Mouse (Mus musculus) left cerebral cortex, postnatal 10 days (tissue): Measurements from ENCODE around the gene Antxr2. TPM values are rescaled to one million over a fixed set of nuclear protein-coding genes. Genes with fewer than 3 reads are reported as not detected.

Source experiments
- DNase-seq, 2 experiments: peaks; one replicate each; pipeline ENCODE4 v3.0.0; 2021 to 2022; ENCODE audit warnings: low spot score in 2 of 2, mixed read lengths in 1 of 2; ENCODE audit errors: extremely low spot score in 1 of 2
- intact Hi-C: fragments of 180-260 bp; cut with DNase I; formaldehyde crosslinking; loops from one replicate; pipeline ENCODE4 v1.15.1; 2025
- total RNA-seq, 2 experiments: library from RNA; stranded (reverse); gene quantifications; 2 replicates each; pipeline ENCODE4 v1.2.3; 2021

Gene Antxr2
- total RNA-seq, 2 experiments from 2014 or later, result 2.7 to 3.2 TPM

DNA sequence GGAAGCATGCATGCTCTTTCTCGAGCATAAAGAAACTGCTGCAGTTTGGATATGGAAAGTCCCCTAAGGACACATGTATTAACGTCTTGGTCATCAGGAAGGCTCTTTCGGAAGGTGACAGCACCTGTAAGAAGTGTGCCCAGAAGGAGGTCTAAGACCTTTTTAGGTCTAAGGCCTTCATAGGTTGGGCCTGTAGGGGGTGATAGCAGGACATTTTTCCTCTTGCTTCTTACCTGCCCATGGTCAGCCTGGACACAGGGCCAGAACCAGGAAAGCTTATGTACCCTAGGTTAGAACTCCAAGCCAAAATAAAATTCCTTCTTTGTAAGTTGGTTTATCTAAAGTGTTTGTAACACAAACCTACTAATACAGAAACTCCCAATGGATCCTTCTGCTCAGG lies 83.6 kb downstream of the Antxr2 start:
- intact Hi-C loops, result no loop called here

DNA sequence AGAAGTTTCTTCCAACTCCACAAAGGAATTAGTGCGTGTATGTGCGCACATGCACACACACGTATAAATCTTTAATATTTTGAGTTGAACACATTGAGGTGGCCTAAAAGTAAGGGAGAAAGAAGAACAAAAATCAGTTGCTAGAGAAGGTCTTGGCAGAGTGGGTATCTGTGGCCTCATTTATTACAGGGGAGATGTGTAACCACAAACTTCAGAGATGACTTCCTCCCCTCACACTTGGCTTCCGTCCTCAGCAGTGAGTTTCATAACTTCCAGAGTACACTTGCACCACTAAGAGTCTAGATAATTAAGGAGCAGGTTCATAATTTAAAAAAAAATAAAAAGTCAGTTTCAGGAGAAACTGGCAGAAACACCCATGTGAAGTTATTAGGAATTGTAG lies 84.6 kb downstream of the Antxr2 start:
- no peak for DNase-seq
- intact Hi-C loops, result no loop called here

More for the DNA sequence above, 83.6 kb downstream of the Antxr2 start:
- no peak for DNase-seq

GRCm38 (mm10) chr5:97935140-97936129 lies 95.4 kb downstream of the Antxr2 start:
- peak; percentile 7 to 50 for DNase-seq
- intact Hi-C loops, result loop anchor here (10.0 kb wide), 1 partner anchor 249 kb away; no protein-coding TSS in a partner anchor

DNA sequence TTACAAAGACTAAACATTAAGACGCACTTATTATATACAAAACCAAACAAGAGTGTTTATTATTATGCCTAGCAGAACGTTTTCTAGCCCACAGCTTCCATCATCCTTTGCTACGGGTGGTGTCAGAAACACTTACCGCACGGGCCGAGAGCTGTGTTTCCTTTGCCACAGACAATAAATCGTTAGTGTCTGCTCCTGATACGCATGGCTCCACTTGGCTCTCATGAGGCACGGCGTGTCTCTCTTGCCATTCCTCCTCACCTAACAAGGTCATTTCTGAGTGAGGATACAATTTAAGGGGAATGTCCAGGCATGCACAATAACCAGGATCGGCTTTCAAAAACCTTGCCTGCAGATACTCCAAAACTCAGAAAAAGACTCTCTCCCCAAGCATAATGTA lies 113.2 kb downstream of the Antxr2 start:
- intact Hi-C loops, result no loop called here
- DNase-seq, result no peak

GRCm38 (mm10) chr5:97914890-97915289 lies 116.0 kb downstream of the Antxr2 start:
- DNase-seq, result no peak
- intact Hi-C loops, result no loop called here

GRCm38 (mm10) chr5:97913901-97914300 lies 116.9 kb downstream of the Antxr2 start:
- no peak for DNase-seq
- intact Hi-C loops, result no loop called here

DNA sequence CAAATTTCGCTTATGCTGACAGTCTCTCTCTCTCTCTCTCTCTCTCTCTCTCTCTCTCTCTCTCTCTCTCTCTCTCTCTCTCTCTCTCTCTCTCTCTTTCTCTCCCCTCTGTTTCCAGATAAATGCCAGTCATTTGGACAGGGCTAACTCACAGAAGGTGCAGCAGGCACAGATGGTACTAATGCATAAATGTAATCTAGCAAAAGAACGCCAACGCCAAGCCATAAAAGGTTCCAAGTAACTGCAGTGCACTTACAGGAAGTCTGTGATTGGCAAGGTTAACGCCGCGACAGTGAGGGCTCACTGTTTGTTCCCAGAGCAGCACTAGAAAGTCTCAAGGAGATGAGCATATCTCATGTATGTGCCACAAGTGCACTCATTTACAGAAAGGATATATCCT lies 123.4 kb downstream of the Antxr2 start:
- no peak for DNase-seq
- intact Hi-C loops, result no loop called here

DNA sequence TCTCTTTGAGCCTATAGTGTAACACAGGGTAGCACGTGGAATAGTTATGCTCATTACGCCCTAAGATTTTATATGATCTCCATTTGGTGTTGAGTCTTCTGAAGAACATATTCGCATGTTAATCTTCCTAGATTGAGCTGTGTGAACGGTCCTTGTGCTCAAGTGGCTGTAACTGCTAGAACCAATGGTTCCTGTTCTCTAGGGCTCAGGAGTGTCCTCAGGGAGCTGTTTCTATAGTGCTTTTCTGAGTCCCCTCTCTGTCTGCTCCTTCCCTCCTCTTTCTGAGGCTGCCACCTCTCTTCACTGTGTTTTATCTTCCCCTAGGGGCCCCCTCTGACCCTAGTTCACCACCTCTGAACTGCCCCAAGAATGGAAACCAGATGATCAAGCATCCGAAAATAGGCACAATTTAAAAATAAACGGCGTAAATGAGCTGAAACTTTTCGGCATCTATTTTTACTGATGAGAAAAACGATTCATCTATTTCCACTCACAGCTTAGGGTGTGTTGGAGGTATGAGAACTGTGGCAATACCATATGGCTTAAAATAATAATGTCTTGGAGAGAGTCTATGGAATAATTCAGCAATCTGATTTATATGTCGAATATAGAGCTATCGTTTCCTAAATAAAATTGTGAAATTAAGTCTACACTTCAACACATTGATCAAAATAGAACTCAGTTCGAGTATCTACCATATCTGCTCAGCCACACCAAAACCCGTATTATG lies 124.1 kb downstream of the Antxr2 start:
- no peak for DNase-seq

DNA sequence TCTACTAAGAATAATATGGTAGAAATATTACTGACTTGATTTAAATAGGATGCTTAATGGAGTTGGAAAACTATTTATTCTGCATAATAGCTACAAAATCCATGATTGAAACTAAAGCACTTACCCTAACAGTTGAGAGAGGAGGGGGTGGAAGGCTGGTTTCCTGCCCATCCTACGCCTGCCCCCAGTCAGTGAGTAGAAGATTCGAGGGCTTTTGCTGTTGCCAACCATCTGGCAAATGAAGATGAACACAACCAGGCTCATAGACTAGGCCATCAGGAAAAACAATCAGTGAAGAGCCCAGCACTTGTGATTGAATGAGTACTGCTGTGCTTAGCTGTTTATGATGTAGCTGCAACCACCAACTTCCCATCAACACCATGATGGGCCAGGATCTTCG lies 125.0 kb downstream of the Antxr2 start:
- intact Hi-C loops, result no loop called here
- DNase-seq, result no peak

More for the DNA sequence above, 124.1 kb downstream of the Antxr2 start:
- intact Hi-C loops, result no loop called here

GRCm38 (mm10) chr5:97901096-97901495 lies 129.7 kb downstream of the Antxr2 start:
- peak in 1 of 2 experiments; percentile 21 for DNase-seq
- intact Hi-C loops, result no loop called here

DNA sequence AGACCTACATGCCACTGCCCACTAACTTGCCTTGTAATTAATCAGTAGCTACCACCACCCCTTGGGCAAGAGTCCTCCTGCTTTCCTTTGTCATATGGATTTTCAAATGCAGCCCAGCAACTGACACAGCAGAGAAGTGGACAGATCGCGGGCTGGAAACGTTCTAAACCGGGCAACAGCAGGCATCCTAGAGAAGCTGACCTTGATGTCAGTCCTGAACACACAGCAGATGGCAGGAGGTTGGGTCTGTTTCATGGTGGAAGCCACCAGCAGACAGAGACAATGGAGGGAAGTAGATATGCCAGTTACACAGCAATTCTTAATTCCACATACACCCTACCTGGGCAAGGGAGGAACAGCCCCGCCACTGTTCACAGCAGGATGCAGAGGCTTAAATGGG lies 131.5 kb downstream of the Antxr2 start:
- DNase-seq, result no peak
- intact Hi-C loops, result no loop called here

DNA sequence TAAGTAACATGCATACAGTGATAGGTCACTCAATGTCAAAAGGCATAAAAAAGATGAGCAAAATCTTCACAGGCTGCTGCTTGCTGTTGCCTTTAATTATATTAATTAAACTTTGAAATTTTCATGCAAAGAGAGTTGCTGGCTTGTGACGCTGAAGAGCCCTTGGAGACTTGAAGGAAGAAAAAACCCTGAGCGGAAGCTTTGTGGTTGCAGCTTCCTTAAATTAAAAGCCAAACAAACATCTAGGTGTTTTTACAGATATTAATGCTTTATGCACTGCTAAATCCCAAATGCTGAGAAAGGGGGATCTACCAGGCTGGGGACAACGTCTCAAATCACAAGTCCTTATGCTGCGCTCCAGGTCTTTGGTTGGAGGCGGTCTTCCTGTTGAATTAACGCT lies 145.4 kb downstream of the Antxr2 start:
- no peak for DNase-seq
- intact Hi-C loops, result loop anchor here (10.0 kb wide), 1 partner anchor 251 kb away; no protein-coding TSS in a partner anchor

DNA sequence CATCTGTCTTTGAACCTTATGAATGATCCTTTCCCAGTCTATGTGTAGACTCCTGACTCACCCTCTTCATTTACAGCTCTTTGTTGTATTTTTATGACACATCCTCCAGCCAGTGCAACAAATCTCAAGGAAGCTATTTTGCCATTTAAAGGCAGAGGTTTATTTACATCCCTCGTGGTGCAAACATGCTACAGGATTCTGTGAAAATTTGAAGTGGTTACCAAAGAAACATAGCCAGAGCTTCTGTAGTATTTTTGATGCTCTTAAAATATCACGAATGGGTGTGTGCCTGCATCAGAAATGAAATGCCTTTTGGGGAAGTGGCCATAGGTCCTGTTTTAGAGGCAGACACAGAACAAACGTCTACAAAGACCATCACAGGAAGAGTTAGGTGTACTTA lies 146.7 kb downstream of the Antxr2 start:
- intact Hi-C loops, result loop anchor here (10.0 kb wide), 1 partner anchor 249 kb away; no protein-coding TSS in a partner anchor
- DNase-seq, result no peak

DNA sequence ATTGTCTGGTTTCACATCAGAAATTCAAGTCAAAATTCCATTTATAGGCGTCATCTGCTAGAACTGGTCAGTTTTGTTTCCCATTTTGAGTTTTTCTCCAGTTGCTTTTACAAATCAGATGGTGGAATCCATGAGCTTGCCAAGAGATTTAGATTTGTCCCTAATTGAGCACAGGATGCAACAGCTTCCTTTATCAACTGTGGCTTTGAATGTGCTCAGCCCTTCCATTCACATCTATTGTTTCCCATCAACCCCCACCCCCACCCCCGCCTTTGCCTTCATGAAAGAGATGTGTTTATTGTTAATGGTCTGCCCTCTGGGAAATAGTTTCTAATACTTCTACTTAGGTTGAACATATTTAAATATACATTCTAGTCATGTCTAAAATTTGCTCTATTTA lies 149.4 kb downstream of the Antxr2 start:
- intact Hi-C loops, result loop anchor here (10.0 kb wide), 1 partner anchor 247 kb away; no protein-coding TSS in a partner anchor
- no peak for DNase-seq

DNA sequence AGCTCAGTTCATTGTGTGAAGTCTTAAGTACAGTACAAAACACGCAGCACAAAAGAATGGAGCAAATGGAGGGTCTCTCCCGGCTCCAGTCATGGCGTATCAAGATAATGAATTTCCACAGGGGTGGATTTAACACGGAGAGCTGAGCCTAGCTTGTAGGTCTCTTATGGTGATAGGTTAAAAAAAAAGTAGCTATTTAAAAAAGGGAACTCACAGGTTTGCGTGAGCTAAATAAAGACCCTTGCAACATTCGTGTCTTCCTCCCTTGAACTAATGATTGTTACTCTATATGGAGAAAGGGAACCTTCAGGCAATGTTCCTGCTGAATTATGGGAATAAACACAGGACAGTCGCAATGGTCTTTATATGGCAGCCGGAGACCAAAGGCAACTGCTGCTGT lies 150.7 kb downstream of the Antxr2 start:
- no peak for DNase-seq
- intact Hi-C loops, result loop anchor here (10.0 kb wide), 1 partner anchor 245 kb away; no protein-coding TSS in a partner anchor

DNA sequence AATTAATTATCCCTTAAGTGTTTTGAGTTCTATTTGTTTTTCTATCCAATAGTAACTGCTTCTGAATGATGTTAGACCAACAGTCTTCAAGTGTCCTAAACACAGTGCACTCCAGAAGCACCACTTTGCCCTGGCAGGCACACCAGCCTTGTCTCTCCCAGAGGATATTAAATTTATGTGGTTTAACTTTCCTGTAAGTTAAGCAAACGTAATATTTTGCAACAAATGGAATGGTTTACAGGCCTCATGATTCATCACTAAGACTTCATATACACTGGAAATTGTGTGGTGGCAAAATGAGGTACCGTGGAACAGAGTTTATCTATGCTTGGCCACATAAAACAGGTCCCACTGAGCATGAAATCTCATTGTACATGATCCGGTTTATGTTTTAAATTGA lies 152.0 kb downstream of the Antxr2 start:
- intact Hi-C loops, result no loop called here
- DNase-seq, result no peak

- intact Hi-C loops, result no loop called here
- no peak for DNase-seq
These were observed 152.5 kb downstream of the Antxr2 start for GRCm38 (mm10) chr5:97878215-97878794.

- DNase-seq, result no peak
- intact Hi-C loops, result no loop called here
These were observed 153.9 kb downstream of the Antxr2 start for GRCm38 (mm10) chr5:97876895-97877294.

GRCm38 (mm10) chr5:97867921-97868320 lies 162.9 kb downstream of the Antxr2 start:
- intact Hi-C loops, result no loop called here

More at GRCm38 (mm10) chr5:97867921-97868320, 162.9 kb downstream of the Antxr2 start:
- DNase-seq, result no peak
